Mouse (Mus musculus) kidney, adult 2 months (tissue): Measurements from ENCODE around the gene Iscu.

Source experiments
- CTCF ChIP-seq: fragments of 200-500 bp; conservative IDR thresholded peaks from 2 replicates; pipeline ENCODE4 v1.5.1; 2011; ENCODE audit warnings: low read depth, mild to moderate bottlenecking, control low read depth, low read length, moderate library complexity, mixed read lengths; ENCODE audit not compliant: insufficient read depth, insufficient read length
- POLR2A ChIP-seq: fragments of 200-500 bp; IDR thresholded peaks from one replicate; pipeline ENCODE4 v1.6.1; 2011; ENCODE audit warnings: low read depth, low read length, control low read depth

DNA sequence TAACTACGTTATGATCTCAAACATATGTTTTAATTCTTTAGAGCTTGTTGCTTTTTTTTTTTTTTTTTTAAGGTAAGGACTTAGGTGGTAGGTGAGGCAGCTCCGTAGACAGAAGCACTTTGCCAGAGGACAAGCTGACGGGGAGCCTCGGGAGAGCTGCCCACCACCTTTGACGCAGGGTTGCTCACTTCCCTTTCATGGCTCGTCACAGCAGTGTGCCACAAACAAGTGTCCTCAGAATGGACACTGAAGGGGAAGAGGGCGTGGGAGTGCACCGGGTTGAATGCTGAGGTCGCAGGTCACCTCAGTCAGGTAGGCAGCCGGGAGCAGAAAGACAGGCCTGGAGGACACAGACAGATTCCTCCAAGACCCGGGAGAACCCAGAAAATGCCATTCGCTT, 47.1 kb upstream of the Iscu start:
- TF ChIP-seq POLR2A (no peak), CTCF (no peak)
